Mouse (Mus musculus): ENCODE measurements around the gene Alpk3. TPM values are rescaled to one million over a fixed set of nuclear protein-coding genes. Genes with fewer than 3 reads are reported as not detected.

Alpk3 gene
- total RNA-seq, 2 experiments from 2014 or later, result 0.35 to 0.67 TPM

DNA sequence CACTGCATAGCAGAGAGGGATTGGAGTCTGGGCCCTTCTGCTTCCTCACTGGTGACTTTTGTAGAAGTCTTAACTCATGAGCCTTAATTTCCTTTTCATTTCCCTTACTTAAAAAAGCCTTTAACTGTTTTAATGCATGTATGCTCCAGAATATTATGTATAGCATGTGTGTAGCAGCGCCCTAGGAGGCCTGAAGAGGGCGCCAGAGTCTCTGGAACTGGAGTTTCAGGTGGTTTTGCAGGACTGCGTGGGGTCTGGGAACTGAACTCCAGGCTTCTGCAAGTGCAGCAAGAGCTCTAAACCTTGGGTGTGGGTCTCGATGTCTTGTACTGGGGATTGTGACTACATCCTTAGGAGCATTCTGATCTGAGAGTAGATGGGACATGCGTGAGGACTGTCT is 15.9 kb downstream of the Alpk3 start:
- ATAC-seq (replicated peaks; ENCODE audit: poor library complexity), result no peak

DNA sequence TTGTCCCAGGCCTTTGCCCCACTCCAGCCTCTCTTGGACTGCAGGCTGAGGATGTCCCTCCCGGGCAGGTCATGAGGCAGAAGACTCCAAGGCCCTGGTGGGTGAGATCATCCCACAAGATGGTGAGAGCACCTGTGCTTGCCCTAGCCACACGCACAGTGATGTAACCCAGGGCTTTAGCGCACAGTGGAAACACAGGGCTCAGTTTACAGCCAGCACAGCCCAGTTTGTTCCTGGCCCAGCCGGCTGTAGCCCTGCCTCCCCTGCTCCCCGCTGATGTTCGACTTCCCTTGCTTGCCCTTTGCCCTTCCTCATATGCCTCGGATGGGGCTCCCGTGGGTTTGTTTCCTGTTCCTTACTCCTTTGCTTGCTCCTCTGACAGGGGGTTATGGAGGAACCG is 17.1 kb downstream of the Alpk3 start:
- ATAC-seq (replicated peaks; ENCODE audit: poor library complexity), result peak; percentile 73

DNA sequence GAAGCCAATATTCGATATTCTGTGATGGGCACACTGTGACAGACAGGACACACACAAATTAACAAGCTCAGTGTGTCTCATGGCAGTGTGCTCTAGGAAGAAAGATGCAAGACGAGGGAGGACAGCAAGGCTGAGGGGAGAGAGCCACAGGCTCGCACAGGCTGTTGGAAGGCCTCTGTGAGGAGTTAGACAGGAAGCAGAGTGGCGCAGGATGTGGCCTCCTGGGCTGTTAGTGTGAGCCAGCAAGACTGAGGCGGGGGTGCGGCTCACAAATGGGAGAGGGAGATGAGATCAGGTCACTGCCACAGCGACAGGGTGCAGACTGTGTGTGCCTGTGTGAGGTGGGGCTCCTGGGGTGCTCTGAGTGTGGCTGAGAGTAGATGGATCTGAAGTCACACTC is 17.9 kb downstream of the Alpk3 start:
- ATAC-seq (replicated peaks; ENCODE audit: poor library complexity), result peak; percentile 63

DNA sequence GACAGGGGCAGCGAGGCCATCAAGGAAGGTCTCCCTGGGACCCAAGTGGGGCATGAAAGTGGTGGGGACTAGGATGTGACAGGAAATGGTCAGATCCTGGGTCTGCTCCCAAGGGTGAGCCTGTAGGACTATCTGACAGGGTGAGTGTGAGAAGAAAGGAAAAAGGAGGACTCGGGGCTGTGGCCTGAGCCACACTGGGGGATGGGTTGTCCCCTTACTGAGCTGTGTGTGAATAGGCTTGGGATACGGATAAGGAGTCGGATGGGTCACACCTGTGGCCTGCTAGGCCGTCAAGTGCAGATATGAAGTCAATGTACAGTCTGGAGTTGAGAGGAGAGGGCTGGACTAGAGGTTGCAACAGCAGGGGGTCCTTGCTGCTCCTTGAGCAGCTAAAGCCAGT is 18.3 kb downstream of the Alpk3 start:
- no peak for ATAC-seq (replicated peaks; ENCODE audit: poor library complexity)

DNA sequence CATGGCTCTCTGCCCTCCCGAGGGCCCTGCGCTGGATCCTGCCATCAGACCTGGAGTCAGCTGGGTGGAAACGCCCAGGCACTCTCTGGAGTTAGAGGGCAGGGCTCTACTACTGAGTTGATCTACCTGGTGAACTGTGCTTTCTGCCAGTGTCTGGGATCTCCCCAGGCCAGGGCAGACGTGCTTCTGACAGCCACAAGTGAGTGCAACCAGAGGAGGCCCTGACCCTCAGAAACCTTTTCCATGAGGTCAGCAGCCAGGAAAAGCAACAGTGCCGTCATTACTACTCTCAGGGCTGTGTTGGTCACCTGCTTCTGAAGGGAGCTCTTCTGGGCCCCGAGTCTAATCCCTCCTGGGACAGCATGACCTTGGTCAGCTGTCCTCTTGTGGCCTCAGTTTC is 19.6 kb downstream of the Alpk3 start:
- no peak for ATAC-seq (replicated peaks; ENCODE audit: poor library complexity)

DNA sequence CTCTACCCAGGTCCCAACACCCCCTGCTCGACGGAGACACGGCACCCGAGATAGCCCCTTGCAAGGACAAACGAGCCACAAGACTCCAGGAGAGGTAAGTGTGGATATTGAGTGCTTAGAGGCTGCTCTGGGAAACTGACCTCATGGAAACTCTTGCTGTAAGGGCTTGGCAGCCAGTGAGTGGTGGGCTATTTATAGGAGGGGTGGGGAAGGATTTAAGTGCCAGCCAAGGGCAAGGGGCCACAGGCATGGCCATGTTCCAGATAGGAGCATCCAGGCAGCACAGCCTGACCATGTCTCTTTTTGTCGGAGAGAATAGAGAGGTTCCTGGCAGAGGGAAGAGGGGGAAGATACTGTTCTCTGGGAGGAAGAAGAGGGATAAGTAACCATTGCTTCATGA is 21.3 kb downstream of the Alpk3 start:
- ATAC-seq (replicated peaks; ENCODE audit: poor library complexity), result no peak

DNA sequence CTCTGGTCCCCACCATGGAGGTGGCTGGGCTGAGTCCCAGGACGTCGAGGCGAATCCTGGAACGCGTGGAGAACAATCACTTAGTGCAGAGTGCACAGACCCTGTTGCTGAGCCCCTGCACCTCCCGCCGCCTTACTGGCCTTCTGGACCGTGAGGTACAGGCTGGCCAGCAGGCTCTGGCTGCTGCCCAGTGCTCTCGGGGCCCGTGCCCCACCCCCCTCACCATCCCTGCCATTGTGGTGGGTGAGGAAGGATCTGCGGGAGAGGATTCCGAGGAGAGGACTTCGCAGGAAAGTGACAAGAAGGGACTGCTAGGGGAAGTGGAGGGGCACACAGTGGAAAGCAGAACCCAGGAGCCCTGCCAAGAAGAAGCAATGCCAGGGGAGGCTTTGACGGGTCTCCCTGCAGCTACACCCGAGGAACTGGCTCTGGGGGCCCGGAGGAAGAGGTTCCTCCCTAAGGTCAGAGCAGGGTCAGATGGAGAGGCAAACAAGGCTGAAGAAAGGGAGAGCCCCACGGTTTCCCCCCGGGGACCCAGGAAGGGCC is 36.1 kb downstream of the Alpk3 start:
- peak; percentile 31; the same call in 1 of the 2 replicates for ATAC-seq (replicated peaks; ENCODE audit: poor library complexity)

DNA sequence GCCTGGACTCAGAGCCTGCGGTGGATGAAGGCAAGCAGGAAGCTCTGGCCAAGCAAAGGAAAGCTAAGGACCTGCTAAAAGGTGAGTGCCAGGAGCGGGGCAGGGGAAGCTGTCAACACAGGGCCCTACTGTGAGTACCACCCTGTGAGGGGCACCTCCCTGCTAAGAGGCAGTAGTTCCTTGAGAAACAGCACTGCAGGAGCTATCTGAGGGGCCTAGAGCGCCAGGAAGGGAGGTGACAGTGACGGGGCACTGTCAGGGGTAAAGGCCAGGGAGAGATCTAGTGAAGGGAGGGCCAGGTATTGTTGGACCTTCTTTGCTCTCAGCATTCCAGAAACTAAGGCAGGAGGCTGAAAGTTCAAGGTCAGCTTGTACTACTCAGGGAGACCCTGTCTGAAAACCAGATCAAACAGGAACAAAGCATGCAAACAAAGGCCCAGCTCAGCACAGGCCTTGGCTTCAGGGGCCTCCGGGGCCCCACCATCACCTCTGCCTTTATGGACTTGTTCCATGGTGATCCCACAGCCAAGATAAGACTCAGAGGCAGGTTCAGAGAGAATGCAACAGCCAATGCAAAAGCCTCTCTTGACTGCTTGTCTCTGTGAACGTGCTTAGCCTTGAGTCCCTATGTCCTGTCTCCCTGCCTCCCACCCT is 36.8 kb downstream of the Alpk3 start:
- ATAC-seq (replicated peaks; ENCODE audit: poor library complexity), result no peak

DNA sequence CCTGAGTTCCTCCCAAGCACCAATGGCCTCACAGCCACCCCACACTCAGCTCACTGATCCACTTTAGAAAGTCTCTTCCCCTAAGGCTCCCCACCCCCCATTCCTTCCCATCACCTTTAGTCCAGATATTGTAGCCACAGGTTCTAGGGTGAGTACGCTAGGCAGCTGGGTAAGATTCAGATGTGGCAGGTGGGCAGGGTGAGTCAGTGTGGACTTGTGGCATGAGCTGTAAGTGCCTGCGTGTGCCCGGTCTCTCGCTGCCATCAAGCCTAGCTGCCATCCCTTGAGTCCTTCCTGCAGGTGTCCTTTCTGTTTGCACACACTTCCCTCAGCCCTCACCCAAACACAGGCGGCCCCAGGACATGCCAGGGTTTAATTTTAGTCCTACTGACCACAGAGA is 42.9 kb downstream of the Alpk3 start:
- ATAC-seq (replicated peaks; ENCODE audit: poor library complexity), result no peak

DNA sequence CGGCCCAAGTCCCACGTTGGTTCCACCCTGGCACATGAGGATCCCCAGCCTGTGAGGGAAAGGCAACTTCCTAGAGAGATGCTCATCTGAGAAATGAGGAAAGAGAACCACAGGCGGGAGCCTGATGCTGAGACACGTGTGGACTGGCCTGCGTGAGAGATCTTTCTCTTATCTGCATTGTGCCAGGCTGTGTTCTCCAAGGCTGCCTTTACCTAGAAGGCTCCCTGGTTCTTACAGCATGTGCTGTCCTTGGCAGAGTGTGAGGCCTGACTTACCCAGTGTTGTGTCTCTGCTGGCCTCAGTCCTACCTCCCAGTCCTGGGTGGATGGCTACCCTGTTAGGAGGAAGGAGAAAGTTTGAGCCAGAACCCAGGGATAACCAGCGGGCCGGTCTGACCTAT is 45.5 kb downstream of the Alpk3 start:
- ATAC-seq (replicated peaks; ENCODE audit: poor library complexity), result peak; percentile 46

DNA sequence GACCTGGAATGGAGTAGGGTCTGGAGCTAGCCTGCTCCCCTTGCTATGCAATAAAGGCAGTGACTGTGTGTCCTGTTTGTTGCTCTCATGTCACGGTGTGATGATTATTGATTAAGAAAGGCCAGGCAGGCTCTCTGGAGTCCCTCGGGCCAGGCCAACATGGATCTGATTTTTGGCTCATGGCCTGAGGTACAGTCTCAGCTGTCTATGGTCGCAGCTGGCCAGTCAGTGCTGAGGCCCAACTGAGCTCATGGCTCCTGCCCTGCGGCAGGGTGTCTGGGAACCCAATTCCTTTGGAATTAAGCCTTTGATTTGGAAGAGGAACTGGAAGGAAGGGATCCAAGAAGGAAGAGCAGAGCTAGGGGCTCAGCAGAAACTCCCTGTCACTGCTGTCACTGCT is 48.1 kb downstream of the Alpk3 start:
- no peak for ATAC-seq (replicated peaks; ENCODE audit: poor library complexity)

DNA sequence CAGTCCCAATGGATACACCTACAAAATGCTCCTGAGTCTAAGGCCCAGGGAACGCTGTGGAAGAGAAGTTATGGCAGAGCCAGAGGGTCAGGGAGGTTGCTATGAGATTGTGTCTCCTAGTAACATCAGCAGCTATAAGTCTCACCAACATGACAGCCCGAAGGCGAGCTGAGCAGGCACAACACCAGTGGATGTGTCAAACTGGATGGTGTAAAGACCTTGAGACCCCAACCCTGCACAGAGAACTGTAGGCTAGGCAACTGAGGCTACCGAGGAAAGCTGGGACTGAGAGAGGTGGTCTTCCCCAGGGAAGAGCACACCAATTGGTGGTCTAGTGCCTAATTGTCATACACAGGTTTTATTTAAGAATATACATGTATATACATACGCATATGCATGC is 50.8 kb downstream of the Alpk3 start:
- ATAC-seq (replicated peaks; ENCODE audit: poor library complexity), result no peak

DNA sequence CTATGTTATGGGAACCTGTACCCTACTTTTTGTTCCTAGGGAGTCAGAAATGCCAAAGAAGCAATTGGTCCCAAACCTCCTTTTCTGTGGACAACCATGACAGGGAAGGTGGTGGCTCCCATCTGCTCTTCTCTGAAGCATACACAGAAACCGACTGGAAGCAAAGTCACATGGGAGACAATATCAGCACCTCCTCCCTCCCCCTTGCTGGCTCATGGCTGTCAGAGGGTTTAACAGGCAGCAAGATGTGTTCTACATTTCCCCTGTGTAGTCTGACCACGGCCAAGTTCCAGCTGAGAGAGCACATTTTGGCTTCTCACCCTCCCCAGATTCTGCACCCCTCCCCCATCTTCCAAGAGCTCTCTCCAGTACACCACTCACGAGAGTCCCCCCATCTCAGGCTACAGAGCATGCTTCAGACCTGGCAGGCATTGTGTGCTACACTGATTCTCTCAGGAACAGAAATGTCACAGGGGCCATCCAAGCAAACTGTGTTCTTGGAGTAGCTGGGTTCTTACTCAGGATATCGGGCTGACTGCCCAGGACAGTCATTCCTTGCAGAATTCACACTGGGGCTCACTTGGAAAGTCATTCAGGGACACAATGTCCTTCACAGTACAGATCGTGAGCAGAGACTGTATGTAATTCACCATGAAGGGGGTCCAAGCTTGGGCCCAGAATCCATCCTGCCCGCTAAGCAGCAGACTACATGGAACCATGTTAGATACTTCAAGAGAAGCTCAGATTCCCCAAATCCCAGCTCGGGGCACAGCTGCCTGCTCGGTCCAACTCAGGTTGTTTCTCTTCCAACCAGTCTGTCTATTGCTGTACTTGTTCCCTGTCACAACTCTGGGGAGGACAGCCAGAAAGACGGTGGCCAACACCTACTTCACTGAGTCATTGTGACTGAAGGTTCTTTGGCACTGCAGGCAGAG is 52.6 kb downstream of the Alpk3 start:
- no peak for ATAC-seq (replicated peaks; ENCODE audit: poor library complexity)

DNA sequence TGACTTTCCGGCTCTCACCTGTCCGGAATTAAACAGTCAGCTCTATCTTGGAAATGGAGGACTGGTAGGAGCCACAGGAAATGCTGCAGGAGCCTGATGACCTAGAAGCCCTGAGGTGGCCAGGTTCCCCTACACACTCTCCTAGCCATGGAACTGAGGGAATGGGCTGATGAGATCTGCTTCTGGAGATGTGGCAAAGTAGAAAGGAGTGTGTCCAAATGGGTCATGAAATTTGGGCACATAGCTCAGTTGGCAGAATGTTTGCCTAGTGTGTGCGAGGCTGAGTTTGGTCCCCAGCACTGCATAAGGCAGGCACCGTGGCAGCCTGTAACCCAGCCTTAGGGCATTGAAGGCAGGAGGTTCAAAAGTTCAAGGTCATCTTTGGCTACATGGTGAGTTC is 53.4 kb downstream of the Alpk3 start:
- no peak for ATAC-seq (replicated peaks; ENCODE audit: poor library complexity)

DNA sequence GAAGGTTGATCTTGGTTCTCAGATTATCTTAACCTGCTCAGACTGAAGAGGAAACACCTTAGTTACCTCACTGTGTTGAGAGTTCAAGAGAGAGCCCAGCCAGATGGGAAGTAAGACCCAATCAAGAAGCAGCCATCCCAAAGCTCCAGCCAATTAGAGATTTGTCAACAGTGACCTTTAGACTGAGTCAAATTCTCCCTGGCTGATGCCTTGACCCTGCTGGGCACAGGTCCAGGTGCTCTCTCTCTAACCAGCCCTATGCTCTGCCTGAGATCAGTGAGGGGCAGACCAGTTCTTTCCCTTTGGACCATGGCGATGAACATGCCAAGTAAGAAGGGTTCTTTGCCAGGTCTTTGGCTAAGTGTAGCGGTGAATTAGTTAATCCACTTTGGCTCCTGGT is 54.3 kb downstream of the Alpk3 start:
- ATAC-seq (replicated peaks; ENCODE audit: poor library complexity), result no peak

DNA sequence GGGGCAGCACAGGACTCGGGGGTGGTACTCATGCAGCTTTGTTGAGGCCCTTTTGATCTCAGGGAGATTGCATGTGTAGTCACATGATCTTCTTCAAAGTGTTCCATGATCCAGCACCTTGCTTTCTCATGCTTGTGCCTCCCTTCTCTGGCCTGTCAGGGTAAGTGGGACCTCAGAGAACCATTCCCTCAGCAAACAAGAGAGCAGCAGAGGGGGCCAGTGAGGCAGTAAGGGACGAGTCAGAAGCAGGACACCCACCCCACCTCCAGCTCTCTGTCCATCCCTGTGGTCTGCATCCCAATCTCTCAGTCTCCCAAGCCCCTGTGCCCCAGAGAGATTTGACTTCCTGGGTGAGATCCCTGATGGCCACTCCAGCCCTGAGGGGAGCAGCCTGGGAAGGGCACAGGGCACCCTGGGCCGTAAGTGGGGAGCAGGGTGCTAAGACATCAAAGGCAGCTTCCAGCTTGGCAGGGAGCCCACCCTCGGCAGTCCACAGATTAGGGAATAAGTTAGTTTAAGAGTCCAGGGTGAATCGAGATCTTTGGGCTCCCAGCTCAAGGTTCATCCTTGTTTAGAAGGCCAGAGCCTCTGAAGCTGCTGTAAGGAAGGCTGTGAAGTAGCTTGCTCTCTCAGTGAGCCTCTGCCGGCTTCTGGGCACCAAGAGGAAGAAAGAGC is 55.4 kb downstream of the Alpk3 start:
- ATAC-seq (replicated peaks; ENCODE audit: poor library complexity), result no peak

DNA sequence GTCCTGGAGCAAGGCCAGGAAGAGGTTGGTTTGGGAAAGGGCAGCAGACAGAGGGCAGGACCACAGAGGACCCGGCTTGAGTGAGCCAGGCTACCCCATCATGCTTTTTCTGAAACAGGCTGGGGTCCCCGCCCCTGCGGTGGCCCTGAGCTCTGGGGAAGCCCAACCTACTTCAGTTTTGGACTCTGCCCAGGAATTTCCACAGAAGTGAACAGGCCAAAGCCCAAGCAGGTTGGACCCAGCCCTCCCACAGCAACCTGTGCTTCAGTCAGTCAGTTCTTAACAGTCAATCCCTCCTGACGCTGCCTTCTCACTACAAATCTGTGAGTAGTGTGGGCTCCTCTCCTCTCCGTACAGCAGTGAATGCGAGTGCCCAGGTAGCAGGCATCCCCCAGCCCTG is 57.2 kb downstream of the Alpk3 start, which contains the start of gene Slc28a1:
Gene Slc28a1, plus strand, starts transcription at position 245 of the 400 bp plus-strand sequence.
- no peak for ATAC-seq (replicated peaks; ENCODE audit: poor library complexity)

DNA sequence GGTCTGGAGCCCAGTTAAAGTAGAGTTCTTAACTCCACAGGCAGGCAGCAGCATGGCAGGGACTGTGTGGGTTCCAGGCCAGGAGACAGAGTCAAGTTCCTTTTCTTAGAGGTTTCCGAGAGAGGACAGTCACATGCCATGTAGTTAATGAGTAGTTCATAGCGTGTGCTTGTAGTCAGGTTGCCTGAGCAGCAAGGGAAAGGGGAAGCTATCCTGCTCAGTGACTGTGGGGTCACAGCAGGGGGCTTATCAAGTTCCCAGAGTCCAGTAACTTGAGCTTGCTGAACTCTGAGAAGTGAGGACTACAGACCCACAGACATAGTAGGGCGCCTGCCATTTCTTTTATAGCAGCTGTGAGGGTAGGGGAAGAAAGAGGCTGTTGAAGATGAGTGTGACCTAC is 63.7 kb downstream of the Alpk3 start:
- ATAC-seq (replicated peaks; ENCODE audit: poor library complexity), result peak; percentile 65

DNA sequence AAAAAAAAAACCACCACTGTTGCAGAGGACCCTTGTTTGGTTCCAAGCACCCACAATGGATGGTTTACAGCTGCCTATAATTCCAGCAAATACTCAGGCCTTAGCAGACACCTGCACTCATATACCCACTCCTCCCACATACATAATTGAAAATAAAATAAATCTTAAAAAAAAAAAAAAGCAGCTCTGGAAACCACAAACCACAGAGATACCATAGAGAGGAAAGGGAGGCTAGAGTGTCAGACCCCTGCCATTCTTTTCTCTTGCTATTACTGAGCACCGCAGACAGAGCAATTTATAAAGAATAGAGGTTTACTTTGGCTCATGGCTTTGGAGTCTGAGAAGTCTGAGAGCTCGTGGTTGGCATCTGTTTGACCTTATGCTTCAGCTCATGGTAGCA is 65.4 kb downstream of the Alpk3 start:
- no peak for ATAC-seq (replicated peaks; ENCODE audit: poor library complexity)

DNA sequence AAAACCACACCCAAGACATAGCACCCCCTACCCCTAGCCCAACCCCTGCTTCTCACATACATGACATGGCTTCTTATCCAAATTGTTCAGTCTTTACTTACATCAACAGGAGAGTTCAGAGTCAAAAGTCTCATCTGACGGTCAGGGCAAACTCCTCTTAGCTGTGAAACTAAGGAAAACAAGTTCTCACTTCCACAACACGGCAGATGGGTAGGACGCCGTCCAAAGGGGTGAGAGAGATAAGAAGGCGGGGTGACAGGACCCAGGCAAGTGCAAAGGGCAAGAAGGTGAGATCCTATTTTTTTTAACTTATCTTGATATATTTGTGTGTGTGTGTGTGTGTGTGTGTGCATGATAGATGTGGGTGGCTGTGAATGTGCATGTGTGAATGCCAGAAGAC is 66.2 kb downstream of the Alpk3 start:
- no peak for ATAC-seq (replicated peaks; ENCODE audit: poor library complexity)

DNA sequence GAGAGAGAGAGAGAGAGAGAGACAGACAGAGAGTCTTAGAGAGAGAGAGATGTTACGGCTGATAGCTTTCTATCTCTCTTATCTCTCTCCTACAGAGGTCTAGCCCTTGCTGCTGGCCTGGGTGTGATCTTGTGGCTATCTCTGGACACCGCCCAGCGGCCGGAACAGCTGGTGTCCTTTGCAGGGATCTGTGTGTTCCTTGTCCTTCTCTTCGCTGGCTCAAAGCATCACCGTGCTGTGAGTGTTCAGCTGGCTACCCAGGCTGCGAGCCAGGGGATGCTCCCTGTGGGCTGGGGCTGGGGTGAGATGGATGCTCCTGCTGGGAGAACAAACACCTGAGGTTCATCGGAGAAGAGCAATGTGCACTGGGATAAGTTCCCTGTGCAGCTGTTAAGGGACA is 67.4 kb downstream of the Alpk3 start:
- ATAC-seq (replicated peaks; ENCODE audit: poor library complexity), result no peak
